Mouse (Mus musculus) hindbrain, postnatal 0 days (tissue): ENCODE measurements around the gene Epop. TPM values are rescaled to one million over a fixed set of nuclear protein-coding genes. Genes with fewer than 3 reads are reported as not detected.

Source experiments
- ATAC-seq: fragments of 200-750 bp; cut with Nextera tagmentation; 2 replicates; pipeline ENCODE4 v1.8.0; 2017; ENCODE audit warnings: mild to moderate bottlenecking, moderate TSS enrichment, moderate library complexity
- DNase-seq: peaks from one replicate; pipeline ENCODE4 v3.0.0-alpha.2; 2015; ENCODE audit warnings: low spot score
- H3K27ac ChIP-seq: fragments of 300-500 bp; sonication (generic); 2 replicates; pipeline ENCODE4 v1.5.1; 2014; ENCODE audit warnings: mild to moderate bottlenecking
- H3K27me3 ChIP-seq: fragments of 300-500 bp; sonication (generic); 2 replicates; pipeline ENCODE4 v1.6.1; 2014; ENCODE audit warnings: low read length, mixed read lengths; ENCODE audit not compliant: insufficient read depth
- H3K36me3 ChIP-seq: fragments of 300-500 bp; sonication (generic); 2 replicates; pipeline ENCODE4 v1.6.1; 2014; ENCODE audit warnings: low read length, mixed read lengths; ENCODE audit not compliant: insufficient read depth
- H3K4me1 ChIP-seq: fragments of 300-500 bp; sonication (generic); 2 replicates; pipeline ENCODE4 v1.6.1; 2014; ENCODE audit warnings: antibody characterized with exemption, low read length, mixed read lengths; ENCODE audit not compliant: insufficient read depth
- H3K4me2 ChIP-seq: fragments of 300-500 bp; sonication (generic); 2 replicates; pipeline ENCODE4 v1.6.1; 2014; ENCODE audit warnings: low read depth, mild to moderate bottlenecking, low read length, moderate library complexity, mixed read lengths
- H3K4me3 ChIP-seq: fragments of 300-500 bp; sonication (generic); 2 replicates; pipeline ENCODE4 v1.5.1; 2014; ENCODE audit warnings: low read length
- H3K9ac ChIP-seq: fragments of 300-500 bp; sonication (generic); replicated peaks from 2 replicates; pipeline ENCODE4 v1.6.1; 2014; ENCODE audit warnings: mild to moderate bottlenecking, low read length, moderate library complexity, mixed read lengths
- H3K9me3 ChIP-seq: fragments of 300-500 bp; sonication (generic); 2 replicates; pipeline ENCODE4 v1.6.1; 2016; ENCODE audit warnings: low read length, mixed read lengths
- CTCF ChIP-seq: IDR thresholded peaks from 2 replicates; pipeline ENCODE4 v1.5.1; 2016; ENCODE audit warnings: antibody characterized with exemption, control low read depth, low read depth
- WGBS: fragments of 180-500 bp; shearing (Covaris S2); extraction: QIAGEN DNeasy Blood & Tissue Kit; methylation state at CpG from one replicate; pipeline ENCODE4 v1.1.7; 2014; 5-methylcytosine and 5-hydroxymethylcytosine counted together
- polyA plus RNA-seq: library from polyadenylated mRNA; unstranded; fragments of >200 nt; fragmentation: Nextera tagmentation; extraction: Ambion mirVana; gene quantifications from 2 replicates; pipeline ENCODE4 v1.2.1, GENCODE M21; 2015
- total RNA-seq: library from RNA; depleted of rRNA; stranded (reverse); fragments of >200 nt; gene quantifications from 2 replicates; pipeline ENCODE4 v1.2.3, GENCODE M21; 2014; rRNA removed

Gene Epop
- total RNA-seq (11.0 and 12.0 TPM in 2 replicates), polyA plus RNA-seq (2.3 and 2.4 TPM in 2 replicates)

- DNase-seq, result peak; percentile 93
- peak within 1 kb of the TSS; percentile 61 for H3K4me3 ChIP-seq
- WGBS, result under 1% methylated on average over 45 of the region's 47 CpGs
Measured at GRCm38 (mm10) chr11:97629576-97629975, at the start of gene Epop. TSS of gene Epop (minus strand) at chr11:97629702.

GRCm38 (mm10) chr11:97678301-97678700 is 48.8 kb upstream of the Epop start:
- H3K36me3 ChIP-seq, result peaks cover 37% of the 10 kb centered on the region
- H3K27ac ChIP-seq, result no peak overlapping the region
- no peaks in the 10 kb centered on the region for H3K27me3 ChIP-seq
- WGBS, result 63% methylated on average over 15 of the region's 15 CpGs
- DNase-seq (no peak), ATAC-seq (peak; percentile 19; the same call in 1 of the 2 replicates)
- H3K9ac ChIP-seq, result no peak overlapping the region
- no peak for TF ChIP-seq CTCF
- no peaks in the 10 kb centered on the region for H3K9me3 ChIP-seq
- H3K4me3 ChIP-seq, result no peak overlapping the region
- no peaks in the 10 kb centered on the region for H3K4me1 ChIP-seq
- no peak overlapping the region for H3K4me2 ChIP-seq

More at GRCm38 (mm10) chr11:97629576-97629975, at the start of gene Epop:
- 0 out of 2 replicates have a peak, but pooled peaks have one; percentile 7 for TF ChIP-seq CTCF
- Histone ChIP-seq H3K9ac (peak within 1 kb of the TSS; percentile 58), H3K27me3 (peaks cover 46% of the 10 kb centered on the region), H3K4me2 (peak within 1 kb of the TSS; percentile 88), H3K9me3 (no peaks in the 10 kb centered on the region), H3K4me1 (no peaks in the 10 kb centered on the region), H3K36me3 (no peaks in the 10 kb centered on the region), H3K27ac (no peak within 1 kb of the TSS)
- ATAC-seq, result peak; percentile 92

- peak; percentile 27 for DNase-seq
- Histone ChIP-seq H3K27ac (no peak overlapping the region), H3K27me3 (no peaks in the 10 kb centered on the region), H3K4me3 (no peak overlapping the region), H3K36me3 (peaks cover 42% of the 10 kb centered on the region), H3K4me2 (no peak overlapping the region), H3K4me1 (no peaks in the 10 kb centered on the region), H3K9ac (no peak overlapping the region), H3K9me3 (no peaks in the 10 kb centered on the region)
- WGBS, result 50% methylated on average over 8 of the region's 8 CpGs
- ATAC-seq, result peak; percentile 3; the same call in 1 of the 2 replicates
- peak; percentile 53 for TF ChIP-seq CTCF
Measured at GRCm38 (mm10) chr11:97677842-97678241, 48.3 kb upstream of the Epop start.

- H3K4me3 ChIP-seq, result no peak overlapping the region
- no peak for TF ChIP-seq CTCF
- 29% methylated on average over 15 of the region's 15 CpGs for WGBS
- H3K4me1 ChIP-seq, result no peaks in the 10 kb centered on the region
- H3K27me3 ChIP-seq, result no peaks in the 10 kb centered on the region
- DNase-seq (peak; percentile 24), ATAC-seq (no peak)
- H3K9ac ChIP-seq, result no peak overlapping the region
- H3K36me3 ChIP-seq, result peaks cover 46% of the 10 kb centered on the region
- no peak overlapping the region for H3K27ac ChIP-seq
- H3K4me2 ChIP-seq, result no peak overlapping the region
- H3K9me3 ChIP-seq, result no peaks in the 10 kb centered on the region
Measured at GRCm38 (mm10) chr11:97677381-97677780, 47.9 kb upstream of the Epop start.

GRCm38 (mm10) chr11:97676050-97676754 is 46.7 kb upstream of the Epop start:
- Histone ChIP-seq H3K27me3 (no peaks in the 10 kb centered on the region), H3K4me3 (no peak overlapping the region), H3K9ac (no peak overlapping the region), H3K9me3 (no peaks in the 10 kb centered on the region), H3K4me2 (no peak overlapping the region), H3K36me3 (peaks cover 48% of the 10 kb centered on the region), H3K27ac (no peak overlapping the region), H3K4me1 (no peaks in the 10 kb centered on the region)
- DNase-seq (no peak), ATAC-seq (no peak)
- TF ChIP-seq CTCF, result no peak
- 86% methylated on average over 15 of the region's 15 CpGs for WGBS

- Histone ChIP-seq H3K9ac (no peak overlapping the region), H3K4me3 (no peak overlapping the region), H3K27me3 (no peaks in the 10 kb centered on the region), H3K4me2 (no peak overlapping the region), H3K9me3 (no peaks in the 10 kb centered on the region), H3K4me1 (no peaks in the 10 kb centered on the region), H3K36me3 (peaks cover 62% of the 10 kb centered on the region), H3K27ac (no peak overlapping the region)
- no peak for DNase-seq
- 80% methylated on average over 11 of the region's 11 CpGs for WGBS
- TF ChIP-seq CTCF, result no peak
- ATAC-seq, result no peak
Measured at GRCm38 (mm10) chr11:97673148-97673547, 43.6 kb upstream of the Epop start.

- no peak for TF ChIP-seq CTCF
- DNase-seq, result no peak
- no peak for ATAC-seq
- Histone ChIP-seq H3K4me3 (no peak overlapping the region), H3K27ac (no peak overlapping the region), H3K4me1 (no peaks in the 10 kb centered on the region), H3K9me3 (no peaks in the 10 kb centered on the region), H3K9ac (no peak overlapping the region), H3K4me2 (no peak overlapping the region), H3K36me3 (peaks cover 64% of the 10 kb centered on the region), H3K27me3 (no peaks in the 10 kb centered on the region)
- WGBS, result 46% methylated on average over 2 of the region's 2 CpGs
Measured at GRCm38 (mm10) chr11:97671177-97671527, 41.6 kb upstream of the Epop start.
